Mouse (Mus musculus): ENCODE measurements around the gene Srrm3.

Gene Srrm3

DNA sequence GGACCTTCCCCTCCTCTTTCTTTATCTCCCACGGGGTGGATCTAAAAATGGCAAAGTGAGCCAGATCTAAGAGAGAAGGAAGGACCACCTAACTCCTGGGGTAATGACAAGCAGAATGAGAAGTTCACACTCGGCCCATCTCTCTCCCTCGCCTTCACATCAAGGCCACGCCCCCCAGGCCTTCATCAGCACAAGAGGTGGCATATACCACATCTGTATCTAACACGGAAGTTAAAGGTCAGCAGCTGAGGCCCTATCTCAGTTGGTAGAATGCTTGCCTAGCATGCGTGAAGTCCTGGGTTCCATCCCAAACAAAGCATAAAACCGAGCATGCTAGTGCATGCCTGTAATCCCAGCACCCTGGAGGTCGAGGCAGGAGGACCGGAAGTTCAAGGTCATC lies 67.1 kb downstream of the Srrm3 start:
- DNase-seq, result peak; percentile 70

DNA sequence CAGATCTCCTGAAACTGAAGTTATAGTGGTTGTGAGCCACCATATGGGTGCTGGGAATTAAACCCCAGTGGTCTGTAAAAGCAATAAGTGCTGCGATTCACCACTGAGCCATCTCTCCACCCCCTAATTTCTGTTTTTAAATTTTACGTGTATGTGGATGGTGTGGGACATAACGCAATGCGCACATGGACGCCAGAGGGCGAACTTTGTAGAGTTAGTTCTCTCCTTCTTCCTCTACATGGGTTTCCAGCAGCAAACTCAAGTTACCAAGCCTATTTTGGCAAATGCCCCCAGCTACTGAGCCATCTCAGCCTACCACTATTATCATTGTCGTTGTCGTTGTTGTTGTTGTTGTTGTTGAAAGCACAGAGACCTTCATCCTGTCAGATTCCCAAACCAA lies 70.5 kb downstream of the Srrm3 start:
- DNase-seq, result peak; percentile 96

DNA sequence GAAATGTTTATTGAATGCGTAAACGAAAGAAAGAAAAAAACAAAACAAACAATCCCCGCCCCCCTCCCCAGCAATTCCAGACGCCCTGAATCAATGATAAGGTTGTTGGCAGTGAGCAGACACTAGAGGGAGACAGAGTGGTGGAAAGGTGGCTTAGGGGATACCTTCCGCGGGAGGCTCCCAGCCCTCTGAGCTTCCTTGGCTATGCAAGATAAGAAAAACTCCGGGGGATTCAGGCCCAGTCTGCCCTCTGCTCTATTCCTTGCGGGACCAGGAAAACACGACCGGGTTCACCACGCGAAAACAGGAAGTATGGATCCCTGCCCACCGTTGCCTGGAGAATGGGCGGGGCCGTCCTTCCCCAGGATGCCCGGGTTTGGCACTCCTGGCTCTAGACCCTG lies 71.1 kb downstream of the Srrm3 start:
- peak; percentile 99 for DNase-seq

DNA sequence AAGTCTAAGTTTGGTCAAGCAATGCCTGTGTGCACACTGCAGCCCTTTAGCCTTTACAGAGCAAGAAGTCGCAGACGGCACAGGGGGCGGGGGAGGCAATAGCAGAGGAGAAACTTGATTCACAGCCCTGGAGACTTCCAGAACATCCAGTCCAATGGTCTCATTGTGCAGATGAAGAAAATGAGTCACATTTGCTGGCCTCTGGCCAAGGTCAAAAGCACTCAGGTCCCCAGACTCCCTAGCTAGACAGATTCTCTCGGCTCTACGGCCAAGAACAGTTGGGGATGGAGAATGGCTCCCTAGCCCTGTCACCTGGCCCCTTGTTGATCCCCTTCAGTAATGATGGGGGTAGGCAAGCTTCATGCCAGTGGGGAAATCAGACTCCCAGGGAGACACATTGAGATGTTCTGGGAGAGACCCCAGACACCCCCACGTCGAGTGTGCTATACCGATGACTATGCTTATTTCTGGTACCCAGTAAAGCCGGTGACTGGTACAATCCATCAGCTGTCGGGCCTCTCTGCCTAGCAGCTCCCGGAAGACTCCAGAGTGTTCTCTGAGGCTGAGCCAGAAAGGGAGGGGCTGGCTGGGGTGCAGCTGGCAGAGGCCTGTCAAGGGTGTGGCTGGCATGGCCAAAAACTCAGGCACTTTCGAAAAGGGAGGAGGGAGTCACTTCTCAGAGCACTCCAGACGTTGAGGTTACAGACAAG lies 72.9 kb downstream of the Srrm3 start:
- DNase-seq, result peak; percentile 99

DNA sequence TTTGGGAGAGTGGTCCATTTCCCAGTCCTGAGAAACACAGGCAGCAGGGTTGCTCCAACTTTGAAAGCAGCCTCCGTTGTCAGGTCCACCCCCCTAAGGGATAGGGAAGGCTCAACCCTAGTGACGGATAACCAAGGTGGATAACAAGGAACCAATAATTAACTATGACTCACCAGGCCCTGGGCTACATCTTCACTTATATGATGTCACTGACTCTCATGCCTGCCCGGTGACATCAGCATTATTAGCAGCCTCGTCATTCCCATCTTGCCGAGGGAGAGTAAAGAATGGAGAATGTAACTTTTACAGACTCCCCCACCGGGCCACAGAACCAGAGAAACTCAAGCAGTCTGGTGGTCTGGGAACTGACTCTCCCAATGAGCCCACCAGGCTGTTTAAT lies 78.0 kb downstream of the Srrm3 start:
- DNase-seq, result no peak

DNA sequence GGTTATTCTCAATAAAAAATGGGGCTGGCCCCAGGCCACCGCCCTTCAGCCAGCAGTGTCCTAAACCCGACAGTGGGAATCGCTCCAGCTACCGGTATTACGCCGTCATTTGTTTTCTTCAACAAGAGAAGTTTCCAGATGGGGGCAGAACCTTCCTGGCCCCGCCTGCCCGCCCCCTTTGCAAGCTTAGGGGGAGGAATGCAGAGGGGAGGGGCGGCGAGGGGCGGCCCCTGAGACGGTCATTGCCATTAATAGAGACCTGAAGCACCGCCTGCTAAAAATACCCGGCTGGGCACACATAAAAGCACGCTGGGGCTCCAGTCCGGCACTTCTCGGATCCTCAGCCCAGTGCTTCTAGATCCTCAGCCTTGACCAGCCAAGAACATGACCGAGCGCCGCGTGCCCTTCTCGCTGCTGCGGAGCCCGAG lies 81.0 kb downstream of the Srrm3 start, which contains the start of gene Hspb1:
TSS of gene Hspb1 (plus strand) at position 245 of the 428 bp plus-strand sequence.
- peak; percentile 100 for DNase-seq

DNA sequence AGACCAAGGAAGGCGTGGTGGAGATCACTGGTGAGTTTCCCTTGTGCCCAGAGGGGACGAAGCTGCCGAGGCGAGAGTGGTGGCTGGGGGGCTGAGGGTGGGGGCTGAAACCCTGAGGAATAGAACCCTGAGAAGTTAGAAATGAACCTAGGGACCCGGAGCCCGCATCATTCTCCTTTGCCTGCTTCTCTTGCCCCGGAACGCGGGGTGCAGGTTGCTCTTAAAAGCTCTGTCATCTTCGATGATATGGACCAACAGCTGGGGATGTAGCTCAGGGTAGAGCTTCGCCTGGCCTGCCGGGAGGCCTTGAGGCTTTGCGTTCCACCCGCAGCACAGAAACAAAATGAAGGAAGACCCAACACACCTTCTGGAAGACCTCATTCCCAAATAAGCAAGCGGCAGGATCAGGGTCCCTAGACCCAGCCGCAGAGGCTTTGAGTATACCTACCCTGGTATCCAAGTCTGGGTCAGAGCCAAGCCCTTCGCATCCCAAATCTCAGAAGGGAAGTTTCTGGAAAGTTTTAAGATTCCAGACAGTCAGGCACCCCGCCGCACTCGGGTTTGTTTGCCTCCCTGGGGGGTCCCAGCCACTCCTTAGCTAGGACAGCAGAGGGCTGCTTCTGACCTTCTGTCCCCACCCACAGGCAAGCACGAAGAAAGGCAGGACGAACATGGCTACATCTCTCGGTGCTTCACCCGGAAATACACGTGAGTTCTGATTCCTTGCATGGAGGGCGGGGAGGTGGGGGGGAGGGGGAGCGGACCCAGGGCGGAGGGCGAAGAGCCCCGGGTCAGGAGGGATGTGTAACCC lies 81.9 kb downstream of the Srrm3 start:
- DNase-seq, result peak; percentile 97

DNA sequence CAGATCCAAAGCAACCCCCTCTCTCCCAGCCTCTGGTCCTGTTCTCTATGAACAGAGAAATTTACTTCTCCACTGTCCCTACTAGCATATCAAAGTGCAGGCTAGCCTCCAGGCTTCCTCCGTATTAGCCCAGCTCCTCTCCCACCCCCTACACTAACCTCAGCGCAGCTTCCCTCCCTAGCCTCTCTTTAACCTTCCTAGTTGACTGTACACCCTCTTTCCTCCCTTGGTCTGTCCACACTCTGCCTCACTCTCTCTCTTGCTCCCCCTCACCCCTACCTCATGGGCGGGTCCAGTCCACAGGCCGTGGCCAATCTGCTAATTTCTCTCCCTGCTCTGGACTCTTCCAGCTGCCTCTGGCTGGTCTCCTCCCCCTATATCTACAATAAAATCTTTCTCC lies 83.6 kb downstream of the Srrm3 start:
- peak; percentile 85 for DNase-seq

DNA sequence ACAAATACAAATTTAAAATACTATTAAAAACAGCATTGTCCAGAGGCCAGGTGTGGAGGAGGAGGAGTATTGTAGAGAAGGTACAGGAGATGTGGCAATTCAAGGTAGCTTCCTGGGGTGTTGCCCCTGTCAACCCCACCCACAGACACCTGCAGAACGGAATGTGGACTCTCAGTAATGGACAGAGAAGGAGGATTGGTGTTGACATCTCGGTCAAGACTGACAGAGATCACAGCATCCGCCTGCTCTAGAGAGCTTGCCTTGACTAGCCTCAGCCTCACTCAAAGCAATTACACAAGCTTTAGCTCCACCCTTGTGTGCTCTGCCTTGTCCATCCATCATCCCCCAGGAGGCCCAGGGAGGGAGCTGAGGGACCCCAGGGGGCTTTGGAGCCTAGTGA lies 84.2 kb downstream of the Srrm3 start:
- DNase-seq, result peak; percentile 87

DNA sequence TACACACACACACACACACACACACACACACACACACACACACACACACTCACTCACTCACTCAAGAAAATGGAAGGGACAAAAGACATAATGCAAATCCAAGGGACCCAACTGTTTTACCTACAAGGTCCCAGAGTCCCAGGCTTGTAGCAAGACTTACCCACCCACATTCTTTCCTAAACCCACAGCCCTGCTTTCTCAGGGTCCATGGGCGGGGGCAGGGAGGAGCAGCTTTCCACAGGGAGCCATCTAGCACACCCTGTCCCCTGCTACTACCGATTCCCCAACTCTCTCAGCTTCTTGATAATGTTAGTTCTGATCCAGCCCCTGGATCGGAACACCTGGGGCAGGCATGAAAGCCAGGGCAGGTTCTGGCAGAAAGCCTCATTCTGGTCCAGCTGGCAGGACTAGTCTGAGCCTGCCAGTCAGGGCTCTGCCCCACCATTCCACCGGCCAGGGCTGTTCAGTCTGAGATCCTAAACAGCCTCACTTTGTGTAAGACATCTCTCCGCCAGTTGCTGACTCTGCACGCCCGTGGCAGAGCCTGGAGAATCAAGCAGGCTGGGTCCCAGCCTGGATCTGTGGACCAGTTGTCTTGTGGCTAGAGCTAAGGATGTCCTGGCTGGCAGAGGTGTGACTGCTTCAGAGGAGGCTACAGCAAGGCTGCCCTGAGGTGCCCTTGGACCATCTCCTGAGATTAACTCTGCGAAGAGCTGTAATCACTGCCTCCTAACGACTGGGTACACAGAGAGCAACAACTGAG lies 86.1 kb downstream of the Srrm3 start:
- DNase-seq, result peak; percentile 90

DNA sequence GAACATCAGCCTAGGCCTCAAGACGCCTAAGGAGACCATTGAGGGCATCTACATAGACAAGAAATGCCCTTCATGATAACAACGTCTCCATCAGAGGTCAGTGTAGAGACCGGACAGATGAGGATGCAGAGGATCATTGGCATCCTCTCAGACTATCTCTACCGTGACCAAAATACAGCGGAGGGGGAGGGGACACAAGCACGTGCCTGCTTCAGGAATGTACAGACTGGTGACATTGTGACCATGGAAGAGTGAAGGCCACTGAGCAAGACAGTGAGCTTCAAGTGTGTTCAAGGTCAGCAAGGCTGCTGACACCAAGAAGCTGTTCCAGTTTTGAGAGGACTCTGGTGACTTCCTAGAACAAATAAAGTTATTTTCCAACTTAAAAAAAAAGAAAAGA lies 88.3 kb downstream of the Srrm3 start:
- DNase-seq, result peak; percentile 79

DNA sequence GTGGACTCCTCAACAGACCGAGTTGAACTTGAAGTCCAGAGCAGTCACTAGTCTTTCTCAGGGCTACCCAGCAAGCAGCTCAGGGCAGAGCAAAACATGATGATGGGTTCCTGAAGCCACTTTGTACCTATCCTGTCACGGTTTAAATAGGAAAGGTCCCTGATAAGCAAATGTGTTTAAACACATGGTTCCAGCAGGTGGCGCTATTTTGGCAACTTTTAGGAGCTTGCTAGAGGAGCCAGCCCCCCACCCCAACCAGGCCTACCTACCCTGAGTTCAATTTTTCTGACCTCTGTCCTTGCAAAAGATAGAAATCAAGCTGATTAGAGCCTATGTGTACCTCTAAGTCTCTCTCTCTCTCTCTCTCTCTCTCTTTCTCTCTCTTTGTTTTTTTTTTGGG lies 91.3 kb downstream of the Srrm3 start:
- DNase-seq, result no peak

DNA sequence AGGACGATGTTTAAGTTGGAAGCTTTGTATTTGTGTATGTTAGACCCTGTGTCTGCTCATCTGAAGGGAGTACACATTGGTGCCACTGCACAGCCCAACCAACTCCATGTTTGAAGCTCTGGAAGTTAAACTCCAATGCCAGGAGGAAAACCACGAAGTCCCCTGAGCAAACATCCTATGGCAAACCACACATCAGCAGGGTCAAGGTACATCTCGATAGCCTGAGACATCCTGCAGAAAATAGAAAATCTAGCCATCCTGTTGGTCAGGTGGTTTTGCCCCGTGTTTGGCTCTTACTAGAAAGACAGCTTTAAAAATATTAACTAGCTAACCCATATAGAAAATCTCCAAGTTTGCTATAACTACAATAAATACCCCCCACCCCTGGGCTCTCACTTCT lies 92.3 kb downstream of the Srrm3 start:
- DNase-seq, result no peak

DNA sequence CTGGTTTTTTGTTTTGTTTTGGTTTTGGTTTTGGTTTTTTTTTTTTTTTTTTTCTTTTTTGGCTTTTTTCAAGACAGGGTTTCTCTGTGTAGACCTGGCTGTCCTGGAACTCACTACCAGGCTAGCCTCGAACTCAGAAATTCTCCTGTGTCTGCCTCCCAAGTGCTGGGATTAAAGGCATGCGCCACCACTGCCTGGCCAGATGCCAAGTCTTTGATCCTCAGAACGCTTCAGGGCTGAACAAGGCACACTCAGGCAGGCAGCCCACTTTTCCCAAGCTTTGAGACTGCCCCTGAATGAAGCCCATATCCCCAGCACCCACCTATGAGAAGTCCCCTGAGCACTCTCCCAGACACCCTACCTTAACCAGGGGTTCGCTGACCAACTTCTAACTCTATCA lies 93.1 kb downstream of the Srrm3 start:
- DNase-seq, result no peak

DNA sequence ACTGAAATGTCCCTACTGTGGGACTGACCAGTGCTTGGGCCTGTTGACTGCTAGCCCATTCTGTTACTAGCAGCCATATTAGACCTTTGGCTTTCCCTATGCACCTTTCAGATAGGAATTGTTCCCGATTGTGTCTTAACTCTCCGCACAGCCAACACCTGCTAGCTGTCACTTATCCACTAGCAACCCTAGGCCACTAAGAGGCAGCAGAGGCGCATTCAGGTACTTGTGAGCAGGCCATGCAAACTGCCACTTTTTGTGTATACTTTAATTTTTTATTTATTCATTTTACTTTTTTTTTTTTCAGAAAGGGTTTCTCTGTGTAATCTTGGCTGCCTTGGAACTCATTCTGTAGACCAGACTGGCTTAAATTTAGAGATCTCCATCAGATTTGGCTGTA lies 94.0 kb downstream of the Srrm3 start:
- no peak for DNase-seq

DNA sequence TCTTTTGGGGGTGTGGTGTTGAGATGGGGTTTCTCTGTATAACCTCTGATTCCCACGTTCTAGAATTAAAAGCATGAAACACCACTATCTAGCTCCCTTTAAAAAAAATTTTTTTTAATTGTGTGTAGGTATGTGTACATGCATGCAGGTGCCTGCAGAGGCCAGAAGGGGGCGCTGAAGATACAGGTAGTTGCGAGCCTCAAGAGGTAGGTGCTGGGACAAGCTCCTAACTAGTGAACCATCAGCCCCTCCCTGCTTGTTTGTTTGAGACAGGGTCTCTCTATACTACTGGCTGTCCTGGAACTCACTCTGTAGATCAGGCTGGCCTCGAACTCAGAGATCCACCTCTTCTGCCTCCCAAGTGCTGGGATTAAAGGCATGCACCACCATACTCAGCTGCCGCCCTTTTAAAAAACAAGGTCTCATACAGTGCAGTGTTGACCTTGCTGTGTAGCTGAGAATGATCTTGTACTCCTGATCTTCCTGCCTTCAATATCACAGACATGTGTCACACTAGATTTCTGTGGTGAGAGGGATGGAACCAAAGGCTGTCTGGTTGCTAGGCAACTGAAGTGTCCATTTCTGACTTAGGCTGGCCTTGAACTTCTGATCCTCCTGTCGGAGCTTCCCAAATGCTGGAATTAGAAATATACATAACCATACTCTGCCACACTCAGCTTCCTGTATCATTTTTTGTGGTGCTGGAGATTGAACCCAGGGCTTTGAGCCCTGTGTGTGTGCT lies 94.8 kb downstream of the Srrm3 start:
- no peak for DNase-seq

DNA sequence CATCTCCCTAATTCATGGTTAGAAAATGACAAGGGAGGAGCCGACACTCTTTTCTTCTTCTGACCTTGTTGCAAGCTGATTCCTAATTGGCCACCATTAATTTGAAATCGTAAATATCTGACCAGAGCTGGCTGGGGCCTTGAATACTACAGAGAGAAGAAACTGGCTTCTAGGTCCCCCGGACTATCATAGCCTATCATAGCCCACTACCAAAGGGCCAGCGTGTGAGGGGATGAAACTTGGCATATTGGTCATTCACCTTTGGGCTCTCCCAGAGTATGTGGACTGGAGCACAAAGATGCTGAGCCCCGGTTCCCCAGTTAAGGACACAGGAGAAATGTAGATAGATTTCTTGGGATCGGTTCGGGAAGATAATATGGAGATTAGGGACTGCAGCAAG lies 96.4 kb downstream of the Srrm3 start:
- DNase-seq, result no peak

DNA sequence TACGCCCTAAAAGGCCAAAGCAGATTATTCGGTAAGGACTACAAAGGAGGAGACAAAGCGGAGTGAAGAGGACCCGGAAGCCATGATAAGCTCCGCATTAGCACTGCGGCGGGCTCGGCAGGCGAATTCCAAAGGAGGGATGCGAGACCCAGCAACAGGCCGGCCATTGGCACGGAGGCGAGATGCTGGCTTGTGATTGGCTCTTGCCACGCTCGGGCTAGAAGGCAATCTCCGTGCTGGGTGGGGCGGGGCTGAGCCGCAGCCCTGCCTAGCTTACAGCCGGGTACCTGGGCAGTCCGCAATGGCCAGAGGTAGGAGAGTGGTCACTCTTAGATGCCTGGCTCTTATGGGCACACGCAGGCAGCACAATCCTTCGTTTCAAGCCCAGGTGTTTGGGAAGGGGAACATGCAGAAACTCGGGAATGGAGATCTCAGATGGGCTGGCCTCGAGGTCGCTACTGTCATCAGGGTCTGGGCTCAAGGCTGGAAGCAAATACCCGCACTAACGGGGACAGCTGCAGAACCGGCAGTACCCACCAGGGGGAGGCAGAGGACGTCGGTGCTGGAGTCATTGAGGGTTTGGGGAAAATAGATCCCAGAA lies 97.0 kb downstream of the Srrm3 start:
- peak; percentile 99 for DNase-seq

DNA sequence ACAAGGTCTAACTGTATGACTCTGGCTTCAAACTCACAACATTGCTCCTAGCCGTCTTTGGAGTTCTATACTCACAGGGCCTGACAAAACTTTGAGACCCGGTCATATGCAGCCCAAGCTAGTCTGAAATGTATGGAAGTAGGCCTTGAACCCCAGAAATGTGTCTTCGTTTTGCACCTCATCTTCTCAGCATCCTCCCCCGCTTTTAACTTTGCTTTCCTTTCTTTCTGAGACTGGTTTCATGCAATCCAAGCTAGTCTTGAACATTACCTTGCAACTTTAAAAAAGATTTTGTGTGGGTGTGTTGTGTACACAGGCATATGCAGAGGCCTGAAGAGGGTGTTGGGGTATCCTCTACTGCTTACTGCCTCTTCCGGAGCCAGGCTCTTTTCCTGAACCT lies 97.6 kb downstream of the Srrm3 start:
- no peak for DNase-seq

DNA sequence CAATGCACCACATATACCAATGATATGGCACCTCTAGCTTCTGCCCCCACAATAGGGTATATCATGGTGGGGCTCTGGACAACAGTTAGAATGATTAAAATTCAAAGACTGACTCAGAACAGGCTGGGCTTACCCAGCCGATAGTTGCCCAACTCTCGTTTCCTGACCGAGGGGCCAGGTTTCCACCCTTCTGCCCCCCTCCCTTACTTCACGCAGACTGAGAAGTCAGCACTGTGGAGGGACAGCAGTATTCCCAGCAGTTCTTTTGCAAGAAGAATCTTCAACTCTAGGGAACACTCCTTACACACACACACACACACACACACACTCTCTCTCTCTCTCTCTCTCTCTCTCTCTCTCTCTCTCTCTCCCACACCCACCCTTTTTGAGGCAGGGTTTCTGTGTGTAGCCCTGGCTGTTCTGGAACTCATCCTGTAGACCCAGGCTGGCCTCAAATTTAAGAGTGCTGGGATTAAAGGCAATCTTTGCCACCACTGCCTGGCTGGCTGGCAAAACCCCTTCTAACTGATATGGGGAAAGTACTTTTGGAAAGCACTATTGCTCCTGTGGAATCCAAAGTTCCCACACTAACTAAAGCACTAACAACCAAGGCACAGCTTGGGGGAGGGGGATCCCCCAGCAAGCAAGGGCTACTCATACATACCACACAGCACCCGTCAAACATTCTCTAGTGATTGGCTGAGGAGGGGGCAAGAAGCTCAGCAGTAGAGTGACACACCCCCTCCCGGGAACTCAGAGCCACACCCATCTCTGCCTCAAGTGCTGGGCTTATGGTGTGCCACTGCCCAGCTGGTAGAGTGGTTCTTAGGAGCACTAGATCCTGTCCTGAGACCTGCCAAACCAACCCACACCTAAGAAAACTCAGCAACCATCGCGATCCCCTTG lies 98.9 kb downstream of the Srrm3 start:
- DNase-seq, result no peak

DNA sequence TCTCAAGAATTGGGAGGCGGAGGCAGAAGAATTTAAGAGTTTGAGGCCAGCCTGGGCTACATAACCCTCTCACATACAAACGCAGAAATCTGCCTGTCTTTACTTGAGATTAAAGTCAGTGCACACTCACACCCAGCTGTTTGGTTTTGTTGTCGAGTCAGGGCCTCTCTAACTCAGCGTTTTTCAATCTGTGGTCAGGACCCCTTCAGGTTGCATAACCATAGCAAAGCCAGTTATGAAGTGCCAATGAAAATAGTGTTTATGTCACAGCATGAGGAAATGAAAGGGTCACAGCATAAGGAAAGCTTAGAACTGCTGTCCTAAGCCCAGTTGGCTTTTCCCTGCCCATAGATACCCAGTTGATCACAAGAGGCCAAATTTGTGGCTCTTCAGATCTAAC lies 100.2 kb downstream of the Srrm3 start:
- no peak for DNase-seq
